Mouse (Mus musculus) cortical plate, adult 2 months (tissue): ENCODE results near the gene Olfr550. TPM values are rescaled to one million over a fixed set of nuclear protein-coding genes. Genes with fewer than 3 reads are reported as not detected.

Experiments used
- H3K27ac ChIP-seq: fragments of 200-500 bp; 2 replicates; pipeline ENCODE4 v1.5.1; 2012; ENCODE audit warnings: low read length, control low read depth, inconsistent platforms; ENCODE audit not compliant: insufficient read depth
- H3K4me1 ChIP-seq: fragments of 200-500 bp; 2 replicates; pipeline ENCODE4 v1.6.1; 2011; ENCODE audit warnings: low read length; ENCODE audit not compliant: control insufficient read depth, insufficient read depth
- H3K4me3 ChIP-seq: fragments of 200-500 bp; 2 replicates; pipeline ENCODE4 v1.5.1; 2011; ENCODE audit warnings: mild to moderate bottlenecking, low read length, control low read depth; ENCODE audit not compliant: insufficient read depth
- CTCF ChIP-seq: fragments of 200-500 bp; IDR thresholded peaks from 2 replicates; pipeline ENCODE4 v1.5.1; 2011; ENCODE audit warnings: mild to moderate bottlenecking, control low read depth, low read length; ENCODE audit not compliant: insufficient read depth; ENCODE audit errors: extremely low read depth
- POLR2A ChIP-seq: fragments of 200-500 bp; IDR thresholded peaks from 2 replicates; pipeline ENCODE4 v1.6.1; 2011; ENCODE audit warnings: mild to moderate bottlenecking, low read length, control low read depth; ENCODE audit not compliant: insufficient read depth; ENCODE audit errors: extremely low read depth
- polyA plus RNA-seq: library from polyadenylated mRNA; depleted of rRNA; stranded (reverse); fragments of >200 nt; gene quantifications from 2 replicates; pipeline ENCODE4 v1.2.3, GENCODE M21; 2012; rRNA removed

Olfr550 gene
- polyA plus RNA-seq, result 0.09 and 0.10 TPM in 2 replicates

DNA sequence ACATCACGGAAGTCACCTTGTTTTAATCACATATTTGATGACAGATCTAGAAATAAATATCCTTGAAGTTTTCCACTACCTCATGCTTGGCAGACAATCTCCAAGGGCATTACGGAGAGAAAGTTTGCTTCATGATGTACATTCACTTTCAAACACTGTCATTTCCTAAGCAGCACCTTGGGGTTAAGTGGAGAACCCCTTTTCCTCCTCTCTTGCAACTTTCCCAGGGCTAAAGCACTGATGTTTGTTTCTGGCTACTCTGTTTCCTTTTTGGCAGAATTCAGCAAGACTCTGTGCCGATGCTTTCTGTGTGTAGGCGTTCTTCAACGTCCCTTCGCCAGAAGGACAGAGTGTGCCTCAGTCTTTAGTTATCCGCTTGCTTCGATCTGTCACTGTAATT lies at the start of gene Olfr550:
Gene Olfr550, plus strand, starts transcription at position 301 of the 400 bp plus-strand sequence.
- Histone ChIP-seq H3K4me3 (no peak within 1 kb of the TSS), H3K4me1 (no peaks in the 10 kb centered on the region), H3K27ac (no peak within 1 kb of the TSS)
- no peak for TF ChIP-seq CTCF
- no peak for TF ChIP-seq POLR2A

DNA sequence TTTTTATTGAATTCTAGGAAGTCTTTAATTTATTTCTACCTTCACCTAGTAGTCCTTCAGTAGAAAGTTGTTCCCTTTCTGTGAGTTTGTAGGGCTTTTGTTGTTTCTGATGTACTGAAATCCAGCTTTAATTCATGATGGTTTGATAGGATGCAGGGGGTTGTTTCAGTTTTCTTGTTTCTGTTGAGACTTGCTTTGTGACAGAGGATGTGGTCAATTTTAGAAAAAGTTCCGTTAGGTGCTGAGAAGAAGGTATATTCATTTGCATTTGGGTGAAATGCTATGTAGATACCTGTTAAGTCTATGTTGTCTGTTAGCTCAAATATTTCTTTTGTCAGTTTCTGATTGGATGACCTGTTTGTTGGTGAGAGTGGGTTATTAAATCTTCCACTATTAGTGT lies 42.2 kb upstream of the Olfr550 start:
- Histone ChIP-seq H3K4me1 (no peaks in the 10 kb centered on the region), H3K4me3 (no peak overlapping the region), H3K27ac (no peak overlapping the region)
- TF ChIP-seq CTCF, result no peak
- TF ChIP-seq POLR2A, result no peak

DNA sequence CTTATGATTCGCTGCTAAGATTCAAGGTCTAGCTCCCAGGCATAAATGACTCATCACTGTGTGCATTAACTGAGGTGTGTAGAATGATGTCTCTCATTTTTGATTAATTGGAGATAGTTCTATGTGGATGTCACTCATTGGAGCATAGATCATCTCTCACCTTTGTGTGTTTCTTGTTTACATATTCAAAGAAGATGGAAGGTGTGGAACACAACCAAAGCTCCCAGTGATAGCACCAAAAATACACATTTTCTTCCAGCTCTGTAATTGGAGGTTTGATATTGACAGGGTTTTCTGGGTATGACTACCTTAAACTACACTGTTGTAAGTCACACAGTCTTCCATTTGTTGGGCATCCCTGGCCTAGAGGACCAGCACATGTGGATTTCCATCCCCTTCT lies 36.8 kb upstream of the Olfr550 start, which contains the start of gene Olfr547:
Gene Olfr547, plus strand, starts transcription at position 301 of the 400 bp plus-strand sequence.
- Histone ChIP-seq H3K4me3 (no peak within 1 kb of the TSS), H3K4me1 (no peaks in the 10 kb centered on the region), H3K27ac (no peak within 1 kb of the TSS)
- TF ChIP-seq CTCF, result no peak
- TF ChIP-seq POLR2A, result no peak

DNA sequence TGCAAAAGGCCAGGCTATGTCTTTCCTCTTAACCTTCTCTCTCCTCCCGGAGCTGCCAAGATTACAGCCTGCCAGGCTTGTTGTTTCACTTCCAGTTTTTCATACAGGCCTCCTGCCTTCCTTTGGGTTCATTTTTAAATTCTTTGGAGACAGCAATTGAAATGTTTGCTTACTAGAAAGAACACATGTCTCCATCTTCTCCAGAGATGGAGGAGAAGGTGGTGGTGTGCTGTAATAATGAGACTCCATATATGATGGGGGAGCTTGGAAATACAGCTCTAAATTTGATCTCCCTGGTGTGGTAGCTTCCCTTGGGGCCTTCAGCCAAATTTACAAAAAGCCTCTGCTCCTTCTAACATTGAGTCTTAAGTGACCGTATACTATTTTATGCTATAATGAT lies 30.6 kb upstream of the Olfr550 start, which contains the start of gene Olfr548-ps1:
Gene Olfr548-ps1, plus strand, starts transcription at position 301 of the 400 bp plus-strand sequence.
- no peaks in the 10 kb centered on the region for H3K4me1 ChIP-seq
- H3K27ac ChIP-seq, result no peak within 1 kb of the TSS
- no peak within 1 kb of the TSS for H3K4me3 ChIP-seq
- no peak for TF ChIP-seq POLR2A
- TF ChIP-seq CTCF, result no peak

DNA sequence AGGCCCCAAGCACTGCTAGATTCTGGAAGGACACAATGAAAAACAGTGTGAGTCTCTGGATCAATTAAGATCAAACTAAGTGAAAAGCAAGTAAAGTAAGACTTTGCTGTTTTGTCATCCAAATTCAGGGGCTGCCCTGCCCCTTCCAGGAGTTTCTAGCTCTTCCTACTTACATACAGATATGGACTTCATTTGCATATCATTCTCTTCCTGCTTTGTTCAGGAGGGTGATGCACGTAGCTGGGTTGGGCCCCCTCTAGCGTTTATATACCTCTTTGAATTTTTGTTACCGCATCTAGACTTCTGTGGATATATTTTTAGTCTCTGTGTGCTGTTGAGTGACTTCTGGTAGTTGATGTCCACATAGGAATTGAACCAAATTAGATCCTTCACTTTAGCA lies 30.0 kb upstream of the Olfr550 start:
- H3K27ac ChIP-seq, result no peak overlapping the region
- TF ChIP-seq CTCF (no peak), POLR2A (no peak)
- no peaks in the 10 kb centered on the region for H3K4me1 ChIP-seq
- H3K4me3 ChIP-seq, result no peak overlapping the region

DNA sequence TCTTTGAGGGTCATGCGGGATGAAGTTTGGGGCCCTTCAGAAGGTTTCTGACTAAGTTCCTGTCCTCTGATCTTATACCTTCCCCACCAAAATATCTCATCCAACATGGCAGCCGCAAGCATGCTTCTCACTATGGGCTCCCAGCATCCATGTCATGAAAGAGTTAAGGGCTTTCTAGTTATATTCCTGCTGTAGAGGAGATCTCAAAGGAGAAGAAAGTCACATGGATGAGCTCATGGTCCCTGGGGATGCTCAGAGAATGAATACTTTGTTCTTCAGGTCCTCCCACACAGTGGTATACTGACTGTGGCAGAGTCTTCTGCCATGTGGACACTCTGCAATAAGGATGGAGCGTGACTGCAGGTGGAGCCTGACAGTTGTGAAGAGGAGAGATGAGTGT lies 21.7 kb upstream of the Olfr550 start, which contains the start of gene Olfr549:
Gene Olfr549, plus strand, starts transcription at position 301 of the 400 bp plus-strand sequence.
- H3K27ac ChIP-seq, result no peak within 1 kb of the TSS
- TF ChIP-seq POLR2A (no peak), CTCF (no peak)
- H3K4me1 ChIP-seq, result no peaks in the 10 kb centered on the region
- H3K4me3 ChIP-seq, result no peak within 1 kb of the TSS

DNA sequence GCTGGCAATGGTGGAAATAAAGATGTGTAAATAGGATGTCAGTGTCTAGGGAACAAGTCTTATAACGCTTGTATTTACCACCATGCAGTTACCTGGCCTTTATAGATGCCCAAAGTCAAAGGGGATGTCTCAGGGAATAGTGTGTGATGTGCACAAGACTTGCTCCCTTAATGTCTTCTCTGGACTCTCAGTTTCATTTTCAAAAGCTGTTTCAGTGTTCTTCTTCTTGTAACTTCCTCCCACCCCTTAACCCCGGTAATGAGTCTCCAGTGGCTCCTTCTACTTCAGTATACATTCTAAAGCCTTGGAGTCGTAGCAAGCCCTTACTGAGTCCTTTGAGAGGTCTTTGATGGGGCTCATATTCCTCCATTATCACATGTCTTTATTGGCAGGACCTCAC lies 18.0 kb upstream of the Olfr550 start:
- no peaks in the 10 kb centered on the region for H3K4me1 ChIP-seq
- no peak overlapping the region for H3K27ac ChIP-seq
- H3K4me3 ChIP-seq, result no peak overlapping the region
- TF ChIP-seq CTCF, result no peak
- no peak for TF ChIP-seq POLR2A

DNA sequence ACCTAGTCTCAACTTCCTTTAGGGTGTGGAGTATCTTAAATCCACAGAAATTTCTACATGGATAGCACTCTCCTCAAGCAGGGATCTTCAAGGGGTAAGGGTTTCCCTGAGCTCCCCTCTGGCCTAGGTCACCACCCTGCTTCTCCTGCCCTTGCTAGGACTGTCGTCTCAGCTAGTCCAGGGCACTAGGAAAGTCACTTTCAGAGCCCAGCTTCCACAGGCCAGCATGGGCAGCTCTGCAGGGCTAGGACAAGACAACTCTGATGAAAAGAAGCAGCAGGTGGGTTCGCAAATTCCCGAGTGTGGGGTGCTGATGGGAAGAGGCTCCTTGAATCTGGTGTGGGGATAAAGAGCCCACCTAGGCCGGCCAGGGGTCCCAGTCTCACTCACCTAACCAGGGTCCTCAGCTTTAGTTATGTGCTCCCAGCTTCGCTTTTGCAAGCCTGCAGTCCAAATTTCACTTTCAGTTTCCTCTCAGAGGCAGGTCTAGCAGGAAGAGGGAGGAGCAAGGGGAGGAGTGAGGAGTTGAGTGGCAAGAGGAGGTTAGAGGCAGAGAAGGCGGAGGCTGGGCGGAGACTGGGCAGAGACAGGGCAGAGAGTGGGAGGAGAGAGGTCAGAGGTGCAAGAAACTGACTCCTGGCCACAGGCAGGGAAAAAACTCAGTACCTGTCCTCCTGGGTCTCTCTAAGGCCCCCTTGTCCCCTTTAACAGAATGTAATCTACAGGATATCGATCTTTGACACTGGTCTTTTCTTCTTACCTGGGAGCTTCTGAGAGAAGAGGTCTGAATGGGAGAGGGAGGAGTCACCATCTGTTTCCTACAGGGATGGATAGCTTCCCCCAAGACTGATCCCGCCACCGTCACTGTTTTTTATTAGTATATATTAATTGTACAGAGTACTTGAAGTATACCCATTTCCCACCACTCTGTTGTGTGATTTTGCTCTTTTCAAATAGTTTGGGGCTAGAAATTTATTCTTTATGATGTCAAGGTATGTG lies 5.9 kb upstream of the Olfr550 start, which contains the start of gene Trim21:
Gene Trim21, minus strand, starts transcription at position 488 of the 999 bp plus-strand sequence.
- no peaks in the 10 kb centered on the region for H3K4me1 ChIP-seq
- peak within 1 kb of the TSS; percentile 36 for H3K4me3 ChIP-seq
- TF ChIP-seq CTCF (no peak), POLR2A (no peak)
- 0 out of 2 replicates have a peak within 1 kb of the TSS, but pooled peaks have one; percentile 15 for H3K27ac ChIP-seq

DNA sequence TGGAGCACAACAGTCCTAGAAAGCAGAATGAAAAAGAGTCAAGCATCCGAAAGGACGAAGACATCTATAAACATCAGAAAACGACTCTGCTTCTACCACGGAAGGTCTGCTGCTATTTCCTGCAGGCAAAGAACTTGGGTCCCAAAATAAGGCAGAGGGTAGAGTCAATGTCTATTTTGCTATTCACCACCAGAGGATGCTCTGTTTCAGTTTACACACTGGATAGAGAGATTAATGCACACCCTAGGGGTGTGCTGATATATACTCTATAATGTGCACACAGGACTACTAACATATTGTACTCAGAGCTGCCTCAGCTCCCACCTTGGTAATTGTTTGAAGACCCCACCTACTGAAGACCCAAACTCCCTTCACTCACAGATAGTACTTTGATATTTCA lies 5.0 kb upstream of the Olfr550 start:
- Histone ChIP-seq H3K4me3 (no peak overlapping the region), H3K4me1 (no peaks in the 10 kb centered on the region), H3K27ac (no peak overlapping the region)
- TF ChIP-seq CTCF (no peak), POLR2A (no peak)

DNA sequence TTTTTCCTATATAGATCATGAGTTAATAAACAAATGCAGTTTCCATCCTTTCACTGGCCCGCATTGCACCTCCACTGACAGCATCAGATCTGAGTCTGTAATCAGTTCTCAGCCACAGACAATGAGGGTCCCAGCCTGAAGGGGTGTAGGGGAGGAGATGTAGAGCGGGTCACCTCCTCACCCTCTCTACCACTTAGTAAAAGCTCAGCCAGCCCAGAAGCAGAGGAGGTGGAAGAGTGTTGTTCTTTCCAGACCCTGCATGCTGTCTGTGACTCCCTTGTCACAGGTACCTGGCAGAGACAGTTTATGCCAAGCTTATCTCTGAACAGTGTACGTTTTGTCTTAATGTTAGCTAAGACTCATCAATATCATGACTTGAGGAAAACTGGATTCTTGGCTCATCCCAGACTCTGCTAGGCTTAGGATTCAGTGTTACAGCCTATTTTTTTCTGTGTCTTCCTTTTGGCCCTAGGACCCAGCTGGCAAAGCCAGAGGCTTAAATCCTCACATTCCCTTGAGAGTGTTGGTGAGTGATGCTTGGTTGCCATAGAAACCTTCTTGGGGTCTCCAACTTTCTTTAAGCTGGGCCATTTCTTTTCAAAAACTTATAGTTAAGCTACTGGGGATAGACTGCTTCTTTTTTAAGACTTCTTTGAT lies 2.1 kb downstream of the Olfr550 start:
- H3K4me3 ChIP-seq, result no peak overlapping the region
- H3K4me1 ChIP-seq, result no peaks in the 10 kb centered on the region
- TF ChIP-seq POLR2A (no peak), CTCF (no peak)
- no peak overlapping the region for H3K27ac ChIP-seq
